In genomic region chr5:31888341-31888740, GRCm38 (mm10) we compare ENCODE assay signal across 7 mouse cellular contexts.
DNase-seq lines count a peak whose midpoint lies in the region.

No protein-coding gene starts in this region.

- DNase-seq in gastrocnemius, postnatal 25 days: peak; percentile 52
- no peak for DNase-seq in gastrocnemius, postnatal 36 days
- peak; percentile 47 to 51 for DNase-seq in kidney, postnatal 4 days
- DNase-seq in kidney, adult 18-20 months: no peak
- DNase-seq in adipocyte (ENCODE audit: low spot score): peak; percentile 85
- DNase-seq in lung, postnatal 36 days: peak; percentile 30
- DNase-seq in spleen, adult 18-20 months: no peak

- intact Hi-C loops in gastrocnemius, postnatal 36 days (cut with DNase I): no loop called here

Comparison
In these comparisons a context has a peak if more than half of its experiments do, and no peak if none do; other contexts are left out.
1. DNase-seq: peak in gastrocnemius, postnatal 25 days (single experiment), kidney, postnatal 4 days (2 of 2), adipocyte (single experiment) and lung, postnatal 36 days (single experiment); none in gastrocnemius, postnatal 36 days (0 of 2), kidney, adult 18-20 months (single experiment) and spleen, adult 18-20 months (0 of 2).